Mouse (Mus musculus) gonadal fat pad, adult 2 months (tissue): ENCODE data around the gene Col9a2. TPM values are rescaled to one million over a fixed set of nuclear protein-coding genes. Genes with fewer than 3 reads are reported as not detected.

Source experiments
- DNase-seq: peaks from one replicate; pipeline ENCODE4 v3.0.0-alpha.2; 2012; ENCODE audit warnings: low read depth
- polyA plus RNA-seq: library from polyadenylated mRNA; depleted of rRNA; stranded (reverse); fragments of >200 nt; gene quantifications from 2 replicates; pipeline ENCODE4 v1.2.3, GENCODE M21; 2012; rRNA removed

The Col9a2 gene
- 0.08 and 0.27 TPM in 2 replicates for polyA plus RNA-seq

DNA sequence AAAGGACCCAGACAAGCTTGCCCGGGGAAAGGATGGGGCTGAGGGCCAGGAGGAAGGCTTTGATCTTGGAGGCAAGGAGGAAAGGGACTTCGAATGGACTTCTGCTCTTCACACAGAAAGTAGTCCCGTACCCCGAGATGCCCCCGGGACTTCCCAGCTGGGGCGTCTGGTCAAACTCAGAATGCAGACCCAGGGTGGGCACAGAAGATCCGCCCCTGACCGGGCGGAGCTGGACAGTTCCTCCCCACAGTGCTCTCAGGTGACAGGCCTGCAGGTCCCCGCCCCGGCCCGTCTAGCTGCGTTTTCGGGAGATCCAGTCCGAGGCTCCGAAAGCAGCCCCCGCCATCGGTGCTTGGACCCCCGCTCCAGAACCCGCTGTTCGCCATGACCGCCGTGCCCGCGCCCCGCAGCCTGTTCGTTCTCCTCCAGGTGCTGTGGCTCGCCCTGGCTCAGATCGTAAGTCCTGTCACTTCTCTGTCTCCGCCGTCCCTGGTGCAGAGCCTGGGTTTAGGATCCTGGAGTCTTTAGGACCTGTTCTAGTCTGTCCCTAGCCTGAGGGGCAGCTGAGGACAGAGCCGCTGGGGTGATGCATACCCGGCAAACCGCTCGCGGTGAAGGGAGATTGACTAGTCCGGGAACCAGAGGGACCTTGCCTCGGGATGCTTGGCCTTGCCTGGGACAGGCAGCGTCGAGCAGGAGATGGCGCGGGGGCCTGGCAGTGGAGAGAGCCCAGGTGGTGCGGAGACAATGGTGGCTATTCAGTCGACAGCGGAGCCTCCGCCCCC, at the start of gene Col9a2:
TSS of gene Col9a2 (plus strand) at position 55 of the 785 bp plus-strand sequence.
- DNase-seq = no peak

DNA sequence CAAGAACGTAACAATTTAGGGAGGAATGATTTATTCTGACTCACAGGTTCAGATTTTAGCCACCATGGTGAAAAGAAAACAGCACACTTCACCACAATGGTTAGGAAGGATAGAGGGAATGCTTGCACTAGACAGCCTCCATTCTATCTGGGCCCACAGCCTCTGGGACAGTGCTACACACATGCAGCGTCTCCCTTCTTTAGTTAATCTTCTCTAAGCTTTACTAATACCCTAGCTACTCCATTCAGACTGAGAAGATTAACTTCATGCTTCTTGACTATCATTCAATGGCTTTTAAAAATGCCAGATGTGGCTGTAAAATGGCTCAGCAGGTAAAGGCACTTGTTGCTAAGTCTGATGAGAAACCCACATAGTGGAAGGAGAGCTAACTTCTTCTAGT, 46.9 kb upstream of the Col9a2 start:
- no peak for DNase-seq

DNA sequence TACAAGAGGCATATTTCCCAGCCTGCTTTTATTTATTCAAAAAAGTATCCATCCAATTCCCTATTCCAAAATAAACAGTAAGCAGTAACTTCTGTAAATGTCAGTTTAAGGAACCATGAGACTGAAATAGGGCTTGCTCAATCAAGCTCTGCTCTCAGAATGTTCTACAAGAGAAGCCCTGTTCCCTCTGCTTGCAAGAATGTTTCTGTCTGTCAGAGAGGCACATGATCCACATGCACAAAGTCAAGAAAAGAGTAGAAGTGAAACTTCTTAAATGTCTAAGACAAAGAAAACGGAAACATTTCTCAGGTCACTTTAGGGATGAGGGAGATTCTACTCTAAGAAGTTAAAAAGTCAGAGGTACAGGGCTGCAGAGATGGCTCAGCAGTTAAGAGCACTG, 46.2 kb upstream of the Col9a2 start:
- DNase-seq = no peak

- DNase-seq = no peak
These were observed 43.3 kb upstream of the Col9a2 start for GRCm38 (mm10) chr4:120995911-120996310.

GRCm38 (mm10) chr4:121001042-121001441, 38.1 kb upstream of the Col9a2 start:
- no peak for DNase-seq

DNA sequence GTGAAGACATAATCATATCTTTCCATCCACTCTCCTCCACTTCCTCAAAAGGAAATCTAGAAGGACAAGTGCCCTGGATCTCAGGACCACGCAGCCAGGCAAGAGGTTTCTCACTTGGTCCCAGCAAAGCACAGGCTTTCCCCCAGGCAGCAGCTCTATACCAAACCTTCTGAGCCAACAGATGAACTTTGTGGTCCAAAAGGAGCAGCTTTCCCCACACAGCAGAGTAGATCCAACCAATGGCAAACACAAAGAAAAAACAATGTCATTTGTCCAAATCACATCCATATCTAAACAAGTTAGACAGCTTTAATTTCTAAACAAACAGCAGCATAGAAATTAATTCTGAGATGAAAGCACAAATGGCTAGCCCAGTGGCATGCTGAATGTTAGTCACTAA, 37.5 kb upstream of the Col9a2 start:
- DNase-seq = no peak

- DNase-seq = no peak
These were observed 36.6 kb upstream of the Col9a2 start for GRCm38 (mm10) chr4:121002400-121003171.

- no peak for DNase-seq
These were observed 35.5 kb upstream of the Col9a2 start for GRCm38 (mm10) chr4:121003611-121004091.

- DNase-seq = no peak
These were observed 34.5 kb upstream of the Col9a2 start for GRCm38 (mm10) chr4:121004679-121005078.

GRCm38 (mm10) chr4:121007006-121007405, 32.2 kb upstream of the Col9a2 start:
- DNase-seq = no peak

- no peak for DNase-seq
These were observed 31.0 kb upstream of the Col9a2 start for GRCm38 (mm10) chr4:121008071-121008745.

GRCm38 (mm10) chr4:121009151-121009550, 30.0 kb upstream of the Col9a2 start:
- DNase-seq = no peak

GRCm38 (mm10) chr4:121010770-121011549, 28.2 kb upstream of the Col9a2 start:
- DNase-seq = no peak

DNA sequence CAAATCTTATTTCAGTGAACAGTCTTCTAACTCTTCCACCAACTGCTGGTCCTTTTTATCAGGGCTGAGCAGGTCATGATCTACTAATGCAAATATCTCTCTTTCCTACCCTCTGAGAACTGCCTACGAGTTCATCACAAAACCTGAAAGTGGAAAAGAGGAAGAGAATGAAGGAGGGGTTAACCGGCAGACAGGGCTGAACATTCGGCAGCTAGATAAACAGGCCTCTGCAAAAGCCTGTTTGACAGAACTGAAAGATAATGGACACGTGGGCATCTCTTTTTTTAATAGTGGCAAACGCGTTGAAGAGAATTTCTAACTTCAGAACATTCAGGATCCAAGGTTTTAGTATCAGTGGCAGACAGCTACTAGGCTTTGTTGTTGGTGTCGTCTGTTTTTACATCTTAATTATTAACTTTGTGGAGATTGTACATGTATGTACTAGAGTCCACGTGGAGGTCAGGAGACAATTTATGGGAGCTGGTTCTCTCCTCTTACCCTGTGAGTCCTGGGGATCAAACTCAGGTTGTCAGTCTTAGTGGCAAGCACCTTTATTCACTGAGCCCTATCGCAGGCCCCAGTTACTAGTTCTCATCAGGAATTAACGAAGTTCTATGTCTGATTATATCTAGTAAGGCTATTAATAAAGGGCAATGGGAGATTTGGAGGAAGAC, 24.5 kb upstream of the Col9a2 start:
- no peak for DNase-seq

GRCm38 (mm10) chr4:121015268-121015659, 23.9 kb upstream of the Col9a2 start:
- DNase-seq = no peak

GRCm38 (mm10) chr4:121016021-121016898, 22.9 kb upstream of the Col9a2 start:
- no peak for DNase-seq

- peak; percentile 65 for DNase-seq
These were observed 22.1 kb upstream of the Col9a2 start, which contains the start of gene Smap2 for GRCm38 (mm10) chr4:121016928-121017657. TSS of gene Smap2 (minus strand) at chr4:121017247.

- DNase-seq = no peak
These were observed 20.9 kb upstream of the Col9a2 start for GRCm38 (mm10) chr4:121018250-121018649.
